Mouse (Mus musculus): ENCODE measurements around the gene Krtap16-1. TPM values are rescaled to one million over a fixed set of nuclear protein-coding genes. Genes with fewer than 3 reads are reported as not detected.

Gene Krtap16-1
- total and polyA plus RNA-seq, 3 experiments, result not detected

DNA sequence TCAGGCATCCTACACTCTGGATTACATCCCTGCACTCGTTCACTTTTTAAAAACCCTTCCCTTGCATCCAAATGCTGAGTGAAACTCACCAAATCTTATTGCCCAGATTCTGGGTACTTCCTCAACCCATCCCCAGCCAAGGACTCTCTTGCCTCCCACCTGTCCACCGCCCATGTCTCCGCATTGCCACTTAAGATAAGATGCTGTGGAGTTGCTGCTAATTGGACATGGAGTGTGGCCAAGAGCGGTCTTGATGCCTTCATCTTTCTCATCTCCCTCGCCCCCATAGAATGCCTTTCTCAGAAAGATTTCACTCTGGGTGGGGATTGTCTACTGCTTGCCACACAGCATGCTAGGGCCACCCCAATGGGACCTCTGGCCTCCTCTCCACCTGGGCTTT, 21.9 kb upstream of the Krtap16-1 start:
- no peak for DNase-seq (ENCODE audit: extremely low read depth)
- no peak for TF ChIP-seq CTCF (conservative IDR thresholded peaks at IDR 0.05 in 1 of 2, IDR thresholded peaks at IDR 0.05 in 1 of 2; ENCODE audit: low read depth in 2 of 2, low read length in 2 of 2)
- no peak for TF ChIP-seq MXI1 (IDR thresholded peaks at IDR 0.05; ENCODE audit: low read depth, low read length)
- TF ChIP-seq TBP (conservative IDR thresholded peaks at IDR 0.05; ENCODE audit: low read depth, low read length), result no peak
- TF ChIP-seq TCF12 (IDR thresholded peaks at IDR 0.05; ENCODE audit: low read depth, low read length), result no peak
- no peak for TF ChIP-seq GABPA (IDR thresholded peaks at IDR 0.05; ENCODE audit: insufficient replicate concordance, low read depth, low read length)
- TF ChIP-seq SIN3A (IDR thresholded peaks at IDR 0.05; ENCODE audit: low read length), result no peak
- TF ChIP-seq MYC (IDR thresholded peaks at IDR 0.05; ENCODE audit: low read depth, low read length), result no peak
- TF ChIP-seq ZMIZ1 (IDR thresholded peaks at IDR 0.05; ENCODE audit: low read depth, low read length), result no peak
- no peak for TF ChIP-seq JUND (conservative IDR thresholded peaks at IDR 0.05; ENCODE audit: low read depth, low read length)
- TF ChIP-seq USF1 (IDR thresholded peaks at IDR 0.05; ENCODE audit: low read depth, low read length), result no peak
- TF ChIP-seq CHD1 (IDR thresholded peaks at IDR 0.05; ENCODE audit: low read depth, low read length), result no peak
- TF ChIP-seq ZNF384 (IDR thresholded peaks at IDR 0.05; ENCODE audit: low read depth, low read length), result no peak
- no peak for TF ChIP-seq MEF2A (IDR thresholded peaks at IDR 0.05; ENCODE audit: borderline replicate concordance, low read depth, low read length)
- H3K9me3 ChIP-seq (replicated peaks; ENCODE audit: low read length), result no peaks in the 10 kb centered on the region
- H3K4me1 ChIP-seq (ENCODE audit: control insufficient read depth in 1 of 2, insufficient read depth in 2 of 2), result no peaks in the 10 kb centered on the region
- in situ Hi-C loops (cut with MboI; ENCODE audit: low pct_ligation_motif_present, low pct_unique_long_range_greater_than_20kb, low sequenced_read_pairs), result loop anchor here (10.0 kb wide), 1 partner anchor 544 kb away; no protein-coding TSS in a partner anchor
- no peak overlapping the region for H3K4me2 ChIP-seq (ENCODE audit: insufficient read depth, low read depth, poor library complexity, severe bottlenecking)
- H3K79me2 ChIP-seq (replicated peaks; ENCODE audit: control insufficient read depth, extremely low read depth, insufficient read depth, poor library complexity, severe bottlenecking), result no peaks in the 10 kb centered on the region; the same call in 1 of the 2 replicates
- dilution Hi-C loops (cut with MboI; ENCODE audit: extremely low pct_ligation_motif_present, extremely low pct_unique_long_range_greater_than_20kb, low sequenced_read_pairs), result no loop called here
- H3K36me3 ChIP-seq (replicated peaks in 1 of 2; ENCODE audit: control insufficient read depth in 1 of 2, insufficient read depth in 1 of 2, low read length in 1 of 2), result no peaks in the 10 kb centered on the region
- H3K4me3 ChIP-seq (replicated peaks in 1 of 3; ENCODE audit: low read depth in 2 of 3, low read length in 2 of 3, poor library complexity in 1 of 3), result no peak overlapping the region
- peaks cover 57% of the 10 kb centered on the region for H3K27me3 ChIP-seq (replicated peaks)
- no peak overlapping the region for H3K27ac ChIP-seq (ENCODE audit: insufficient read depth, low read depth)
- H3K9ac ChIP-seq (ENCODE audit: insufficient read depth, low read depth), result no peak overlapping the region

DNA sequence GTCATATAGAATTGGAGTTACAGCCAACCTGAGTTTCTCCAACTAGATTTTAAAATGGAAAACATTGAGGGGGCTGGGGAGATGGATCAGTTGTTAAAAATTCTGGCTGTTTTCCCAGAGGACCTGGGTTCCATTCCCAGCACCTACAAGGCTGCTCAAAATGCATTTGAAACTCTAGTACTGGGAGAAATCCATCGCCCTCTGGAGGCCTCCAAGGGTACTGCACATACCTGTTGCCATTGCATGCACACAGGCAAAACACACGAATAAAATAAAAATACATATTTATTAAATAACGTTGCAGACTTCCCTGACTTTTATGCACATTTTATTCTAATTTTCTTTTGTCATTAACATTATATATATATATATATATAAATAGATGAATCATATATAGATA, 20.2 kb upstream of the Krtap16-1 start:
- dilution Hi-C loops (cut with MboI; ENCODE audit: extremely low pct_ligation_motif_present, extremely low pct_unique_long_range_greater_than_20kb, low sequenced_read_pairs), result no loop called here
- Histone ChIP-seq H3K79me2 (replicated peaks; ENCODE audit: control insufficient read depth, extremely low read depth, insufficient read depth, poor library complexity, severe bottlenecking) (no peaks in the 10 kb centered on the region; the same call in 1 of the 2 replicates), H3K27ac (ENCODE audit: insufficient read depth, low read depth) (no peak overlapping the region), H3K9me3 (replicated peaks; ENCODE audit: low read length) (peaks cover 4% of the 10 kb centered on the region), H3K4me1 (ENCODE audit: control insufficient read depth in 1 of 2, insufficient read depth in 2 of 2) (no peaks in the 10 kb centered on the region), H3K4me2 (ENCODE audit: insufficient read depth, low read depth, poor library complexity, severe bottlenecking) (no peak overlapping the region), H3K9ac (ENCODE audit: insufficient read depth, low read depth) (no peak overlapping the region), H3K27me3 (replicated peaks) (peaks cover 56% of the 10 kb centered on the region), H3K4me3 (replicated peaks in 1 of 3; ENCODE audit: low read depth in 2 of 3, low read length in 2 of 3, poor library complexity in 1 of 3) (no peak overlapping the region), H3K36me3 (replicated peaks in 1 of 2; ENCODE audit: control insufficient read depth in 1 of 2, insufficient read depth in 1 of 2, low read length in 1 of 2) (no peaks in the 10 kb centered on the region)
- TF ChIP-seq NRF1 (IDR thresholded peaks at IDR 0.05; ENCODE audit: low read depth, low read length) (no peak), CTCF (conservative IDR thresholded peaks at IDR 0.05 in 1 of 2, IDR thresholded peaks at IDR 0.05 in 1 of 2; ENCODE audit: low read depth in 2 of 2, low read length in 2 of 2) (peak; percentile 51 to 83), SMC3 (IDR thresholded peaks at IDR 0.05; ENCODE audit: low read depth, low read length) (peak; percentile 27; the same call in 1 of the 2 replicates), RAD21 (IDR thresholded peaks at IDR 0.05; ENCODE audit: low read depth, low read length) (no peak; the same call in none of the 2 replicates), CHD2 (IDR thresholded peaks at IDR 0.05; ENCODE audit: low read length) (no peak), UBTF (IDR thresholded peaks at IDR 0.05; ENCODE audit: low read depth, low read length) (no peak)
- DNase-seq (ENCODE audit: extremely low read depth), result peak; percentile 24
- in situ Hi-C loops (cut with MboI; ENCODE audit: low pct_ligation_motif_present, low pct_unique_long_range_greater_than_20kb, low sequenced_read_pairs), result loop anchor here (10.0 kb wide), 1 partner anchor 542 kb away; no protein-coding TSS in a partner anchor

Data from CH12.LX (cell line).